Mouse (Mus musculus) embryonic facial prominence, embryonic 13.5 days (tissue): ENCODE data around the gene Gsn. TPM values are rescaled to one million over a fixed set of nuclear protein-coding genes. Genes with fewer than 3 reads are reported as not detected.
A peak's percentile ranks its signal among the peaks of the same experiment; 100 is the strongest.

ENCODE experiments used
- ATAC-seq: fragments of 200-750 bp; cut with Nextera tagmentation; 2 replicates; pipeline ENCODE4 v1.8.0; 2017; ENCODE audit warnings: low read depth; ENCODE audit not compliant: insufficient number of reproducible peaks, insufficient read depth, low FRiP score, low TSS enrichment
- H3K27ac ChIP-seq: fragments of 300-500 bp; sonication (generic); 2 replicates; pipeline ENCODE4 v1.5.1; 2015; ENCODE audit warnings: moderate library complexity, mild to moderate bottlenecking, inconsistent platforms
- H3K27me3 ChIP-seq: fragments of 300-500 bp; sonication (generic); 2 replicates; pipeline ENCODE4 v1.6.1; 2015; ENCODE audit warnings: mild to moderate bottlenecking, inconsistent platforms
- H3K36me3 ChIP-seq: fragments of 300-500 bp; sonication (generic); 2 replicates; pipeline ENCODE4 v1.6.1; 2015; ENCODE audit warnings: mild to moderate bottlenecking, inconsistent platforms
- H3K4me1 ChIP-seq: fragments of 300-500 bp; sonication (generic); 2 replicates; pipeline ENCODE4 v1.6.1; 2015; ENCODE audit warnings: inconsistent platforms
- H3K4me2 ChIP-seq: fragments of 300-500 bp; sonication (generic); 2 replicates; pipeline ENCODE4 v1.6.1; 2015; ENCODE audit warnings: moderate library complexity, mild to moderate bottlenecking, inconsistent platforms
- H3K4me3 ChIP-seq: fragments of 300-500 bp; sonication (generic); 2 replicates; pipeline ENCODE4 v1.5.1; 2015; ENCODE audit warnings: mild to moderate bottlenecking, inconsistent platforms
- H3K9ac ChIP-seq: fragments of 300-500 bp; sonication (generic); 2 replicates; pipeline ENCODE4 v1.6.1; 2015; ENCODE audit warnings: mild to moderate bottlenecking, inconsistent platforms
- H3K9me3 ChIP-seq: fragments of 300-500 bp; sonication (generic); 2 replicates; pipeline ENCODE4 v1.6.1; 2016; ENCODE audit warnings: inconsistent platforms
- WGBS: fragments of 180-500 bp; shearing (Covaris S2); methylation state at CpG from one replicate; pipeline ENCODE4 v1.1.7; 2015; ENCODE audit warnings: mixed read lengths; 5-methylcytosine and 5-hydroxymethylcytosine counted together
- polyA plus RNA-seq: library from polyadenylated mRNA; unstranded; fragments of >200 nt; fragmentation: Nextera tagmentation; extraction: Ambion mirVana; gene quantifications from 2 replicates; pipeline ENCODE4 v1.2.1, GENCODE M21; 2015

Gene Gsn
- polyA plus RNA-seq, 1 experiment from 2014 or later, result 188 TPM

DNA sequence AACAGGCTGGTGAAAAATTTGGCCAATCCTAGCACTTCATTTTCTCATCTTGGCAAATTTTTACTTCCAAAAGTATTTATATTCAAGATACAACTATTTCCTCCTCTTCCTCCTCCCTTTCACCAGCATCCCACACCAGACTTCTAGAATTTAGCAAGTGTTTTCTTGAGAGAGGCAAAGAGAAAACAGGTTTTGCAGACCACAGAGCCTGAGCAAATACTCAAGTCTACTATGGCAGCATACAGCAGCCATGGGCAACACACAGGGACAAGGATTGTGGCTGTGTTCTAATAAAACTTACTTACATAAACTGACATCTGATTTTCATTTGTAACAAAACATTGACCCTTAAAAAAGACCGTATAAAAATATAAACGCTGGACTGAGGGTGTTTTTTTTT lies 75.0 kb downstream of the Gsn start:
- Histone ChIP-seq H3K4me3 (no peak overlapping the region), H3K9ac (no peak overlapping the region), H3K4me2 (no peak overlapping the region), H3K9me3 (no peaks in the 10 kb centered on the region), H3K36me3 (no peaks in the 10 kb centered on the region), H3K27me3 (no peaks in the 10 kb centered on the region), H3K4me1 (peaks cover 10% of the 10 kb centered on the region), H3K27ac (no peak overlapping the region)
- no peak for ATAC-seq
- WGBS, result 46% methylated on average over 2 of the region's 2 CpGs

- H3K9me3 ChIP-seq, result no peaks in the 10 kb centered on the region
- H3K4me2 ChIP-seq, result no peak overlapping the region
- no peak overlapping the region for H3K4me3 ChIP-seq
- no peaks in the 10 kb centered on the region for H3K36me3 ChIP-seq
- no peak overlapping the region for H3K9ac ChIP-seq
- peaks cover 20% of the 10 kb centered on the region for H3K4me1 ChIP-seq
- no peak for ATAC-seq
- no peak overlapping the region for H3K27ac ChIP-seq
- H3K27me3 ChIP-seq, result no peaks in the 10 kb centered on the region
These were observed 77.5 kb downstream of the Gsn start for GRCm38 (mm10) chr2:35333670-35334069.

GRCm38 (mm10) chr2:35335620-35336019 lies 79.4 kb downstream of the Gsn start:
- H3K36me3 ChIP-seq, result no peaks in the 10 kb centered on the region

DNA sequence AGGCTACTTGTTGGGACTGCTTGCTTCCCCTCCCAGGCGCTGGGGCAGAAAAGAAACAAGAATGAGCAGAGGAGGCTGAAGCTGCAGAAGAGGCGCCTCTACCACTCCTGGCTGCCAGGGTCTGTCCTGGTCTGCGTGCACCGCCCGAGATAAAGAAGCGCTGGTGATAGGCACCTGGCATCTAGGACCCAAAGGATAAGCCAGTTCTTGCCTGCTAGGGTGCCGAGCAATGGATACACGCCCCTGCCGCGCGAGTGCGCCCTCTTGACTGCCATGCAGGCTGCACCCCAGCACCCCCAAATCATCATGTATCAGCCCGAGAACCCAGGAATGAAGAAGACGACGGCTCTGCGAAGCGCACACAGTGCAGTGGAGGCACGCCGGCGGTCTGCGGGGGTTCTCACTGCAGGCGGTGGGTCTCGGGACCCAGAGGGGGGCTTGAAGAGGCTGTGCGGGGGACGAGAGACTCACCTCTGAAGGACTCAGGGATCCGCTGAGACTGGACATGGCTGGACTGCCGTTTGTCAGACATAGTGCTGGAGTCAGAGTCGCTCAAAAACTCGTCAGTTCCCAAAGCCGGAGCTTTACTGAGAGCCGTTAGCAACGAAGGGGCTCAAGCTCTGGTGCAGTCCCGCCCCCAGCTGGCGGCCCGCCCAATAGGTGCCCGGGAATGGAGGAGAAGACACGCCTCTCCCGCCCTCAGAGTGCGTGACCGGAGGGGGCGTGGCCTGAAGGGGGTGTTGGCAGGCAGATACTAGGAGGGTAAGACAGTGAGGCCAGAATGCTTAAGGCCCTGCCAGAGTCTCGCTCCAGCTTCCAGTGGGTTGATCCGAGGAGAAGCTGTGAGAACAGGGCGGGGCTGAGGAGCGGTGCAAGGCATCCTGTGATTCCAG lies 80.5 kb downstream of the Gsn start, which contains the start of gene Stom:
Stom (minus strand) TSS at position 589 of the 893 bp plus-strand sequence.
- H3K9me3 ChIP-seq, result no peaks in the 10 kb centered on the region
- H3K36me3 ChIP-seq, result no peaks in the 10 kb centered on the region
- H3K4me2 ChIP-seq, result peak within 1 kb of the TSS; percentile 99
- H3K27me3 ChIP-seq, result no peaks in the 10 kb centered on the region
- peak; percentile 97 for ATAC-seq
- WGBS, result under 1% methylated on average over 45 of the region's 45 CpGs
- peak within 1 kb of the TSS; percentile 72 for H3K4me3 ChIP-seq
- H3K4me1 ChIP-seq, result peaks cover 20% of the 10 kb centered on the region
- H3K27ac ChIP-seq, result peak within 1 kb of the TSS; percentile 82
- peak within 1 kb of the TSS; percentile 87 for H3K9ac ChIP-seq

More at GRCm38 (mm10) chr2:35335620-35336019, 79.4 kb downstream of the Gsn start:
- H3K4me3 ChIP-seq, result peak overlapping the region; percentile 72
- peaks cover 20% of the 10 kb centered on the region for H3K4me1 ChIP-seq
- H3K9me3 ChIP-seq, result no peaks in the 10 kb centered on the region
- peak overlapping the region; percentile 87 for H3K9ac ChIP-seq
- H3K4me2 ChIP-seq, result peak overlapping the region; percentile 99
- ATAC-seq, result no peak
- no peaks in the 10 kb centered on the region for H3K27me3 ChIP-seq
- no peak overlapping the region for H3K27ac ChIP-seq
- WGBS, result 2% methylated on average over 7 of the region's 7 CpGs

- peak overlapping the region; percentile 79 for H3K27ac ChIP-seq
- H3K4me1 ChIP-seq, result peaks cover 20% of the 10 kb centered on the region
- no peaks in the 10 kb centered on the region for H3K9me3 ChIP-seq
- peak overlapping the region; percentile 99 for H3K4me2 ChIP-seq
- WGBS, result 42% methylated on average over 10 of the region's 10 CpGs
- ATAC-seq, result no peak
- H3K36me3 ChIP-seq, result no peaks in the 10 kb centered on the region
- H3K4me3 ChIP-seq, result peak overlapping the region; percentile 72
- no peaks in the 10 kb centered on the region for H3K27me3 ChIP-seq
- peak overlapping the region; percentile 87 for H3K9ac ChIP-seq
These were observed 81.2 kb downstream of the Gsn start for GRCm38 (mm10) chr2:35337419-35337818.

GRCm38 (mm10) chr2:35338036-35338435 lies 81.9 kb downstream of the Gsn start:
- no peaks in the 10 kb centered on the region for H3K9me3 ChIP-seq
- no peak overlapping the region for H3K4me3 ChIP-seq
- H3K27me3 ChIP-seq, result no peaks in the 10 kb centered on the region
- ATAC-seq, result no peak
- peaks cover 20% of the 10 kb centered on the region for H3K4me1 ChIP-seq
- 53% methylated on average over 1 of the region's 1 CpGs for WGBS
- no peaks in the 10 kb centered on the region for H3K36me3 ChIP-seq
- H3K9ac ChIP-seq, result no peak overlapping the region
- H3K4me2 ChIP-seq, result no peak overlapping the region
- H3K27ac ChIP-seq, result no peak overlapping the region

DNA sequence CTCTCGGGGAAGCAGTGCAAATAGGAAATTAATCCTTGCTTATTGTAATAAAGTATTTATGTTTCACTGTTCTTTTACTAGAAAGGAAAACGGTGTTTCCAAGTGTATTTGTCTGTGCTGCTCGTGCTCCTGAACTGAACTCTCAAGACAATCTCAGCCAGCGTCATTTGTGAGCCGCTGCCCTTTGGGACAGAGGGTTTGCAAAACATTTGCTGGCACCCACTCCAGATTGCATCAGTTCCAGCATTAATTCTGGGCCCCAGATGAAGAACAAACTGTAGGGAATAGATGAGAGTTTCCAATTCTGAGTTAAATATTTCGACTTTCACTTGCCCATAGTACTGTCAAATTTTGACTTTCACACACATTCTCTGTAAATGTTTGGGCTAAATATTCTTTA lies 82.5 kb downstream of the Gsn start:
- no peak overlapping the region for H3K27ac ChIP-seq
- 82% methylated on average over 6 of the region's 6 CpGs for WGBS
- no peak overlapping the region for H3K4me2 ChIP-seq
- H3K4me1 ChIP-seq, result peaks cover 20% of the 10 kb centered on the region
- H3K9ac ChIP-seq, result no peak overlapping the region
- ATAC-seq, result no peak
- no peaks in the 10 kb centered on the region for H3K27me3 ChIP-seq
- no peaks in the 10 kb centered on the region for H3K36me3 ChIP-seq
- no peaks in the 10 kb centered on the region for H3K9me3 ChIP-seq
- no peak overlapping the region for H3K4me3 ChIP-seq

GRCm38 (mm10) chr2:35342605-35343004 lies 86.4 kb downstream of the Gsn start:
- Histone ChIP-seq H3K4me1 (peaks cover under 1% of the 10 kb centered on the region; the same call in 1 of the 2 replicates), H3K9ac (no peak overlapping the region), H3K27ac (no peak overlapping the region), H3K4me2 (no peak overlapping the region), H3K4me3 (no peak overlapping the region), H3K36me3 (no peaks in the 10 kb centered on the region), H3K9me3 (no peaks in the 10 kb centered on the region), H3K27me3 (no peaks in the 10 kb centered on the region)
- no peak for ATAC-seq
- WGBS, result 70% methylated on average over 3 of the region's 3 CpGs

DNA sequence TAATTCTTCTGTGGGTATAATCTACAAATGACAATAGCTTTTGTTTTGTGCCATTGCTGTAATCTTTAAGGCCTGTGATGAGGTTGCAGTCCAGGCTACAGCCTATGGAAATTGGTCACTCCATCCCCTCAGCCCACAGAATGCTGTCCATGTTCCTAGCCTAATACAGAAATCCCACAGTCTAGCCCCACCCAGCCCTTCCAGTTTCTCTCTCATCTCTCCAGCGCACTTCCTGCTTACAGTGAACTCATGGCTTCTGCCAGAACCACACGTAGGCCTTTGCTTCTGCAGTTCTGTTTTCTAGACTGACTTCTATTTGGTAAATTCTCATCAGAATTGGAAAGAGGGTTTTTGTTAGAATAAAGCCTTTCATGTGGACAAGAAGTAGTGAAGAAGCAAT lies 89.8 kb downstream of the Gsn start:
- Histone ChIP-seq H3K4me3 (no peak overlapping the region), H3K9ac (no peak overlapping the region), H3K9me3 (no peaks in the 10 kb centered on the region), H3K27me3 (no peaks in the 10 kb centered on the region), H3K36me3 (no peaks in the 10 kb centered on the region), H3K4me2 (no peak overlapping the region), H3K27ac (no peak overlapping the region), H3K4me1 (no peaks in the 10 kb centered on the region)
- WGBS, result 81% methylated on average over 2 of the region's 2 CpGs
- no peak for ATAC-seq

DNA sequence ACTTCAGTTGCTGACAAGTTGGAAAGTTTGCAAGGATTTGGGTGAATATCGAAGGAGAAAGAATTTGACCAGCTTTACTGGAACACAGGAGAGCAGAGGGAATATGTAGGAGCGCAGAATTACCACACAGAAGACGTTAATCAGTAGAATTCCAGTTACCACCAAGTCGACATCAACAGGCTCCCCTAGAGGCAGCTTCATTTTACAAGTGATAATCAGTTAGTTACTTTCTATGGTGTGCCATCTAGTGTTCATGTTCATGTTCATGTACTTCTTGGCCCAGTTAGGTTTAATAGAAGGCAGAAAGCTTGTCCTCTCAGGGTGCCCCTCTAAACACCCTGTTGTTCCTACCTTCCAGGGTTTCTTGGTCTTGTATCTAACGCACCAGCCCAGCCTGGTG lies 93.0 kb downstream of the Gsn start:
- Histone ChIP-seq H3K9ac (no peak overlapping the region), H3K9me3 (no peaks in the 10 kb centered on the region), H3K4me3 (no peak overlapping the region), H3K4me2 (no peak overlapping the region), H3K27me3 (no peaks in the 10 kb centered on the region), H3K36me3 (no peaks in the 10 kb centered on the region), H3K4me1 (no peaks in the 10 kb centered on the region), H3K27ac (no peak overlapping the region)
- 54% methylated on average over 5 of the region's 5 CpGs for WGBS
- no peak for ATAC-seq
